Mouse (Mus musculus) heart, postnatal 0 days (tissue): ENCODE results near the gene Olfr652. TPM values are rescaled to one million over a fixed set of nuclear protein-coding genes. Genes with fewer than 3 reads are reported as not detected.

Source experiments
- ATAC-seq: fragments of 200-750 bp; cut with Nextera tagmentation; 2 replicates; pipeline ENCODE4 v1.8.0; 2017; ENCODE audit warnings: low read depth, moderate number of reproducible peaks, moderate library complexity; ENCODE audit not compliant: insufficient read depth
- DNase-seq: peaks from one replicate; pipeline ENCODE4 v3.0.0-alpha.2; 2016; ENCODE audit warnings: low spot score
- H3K27ac ChIP-seq: fragments of 300-500 bp; sonication (generic); 2 replicates; pipeline ENCODE4 v1.5.1; 2014; ENCODE audit warnings: low read depth, mild to moderate bottlenecking
- H3K27me3 ChIP-seq: fragments of 300-500 bp; sonication (generic); 2 replicates; pipeline ENCODE4 v1.6.1; 2014; ENCODE audit warnings: low read length, mixed read lengths; ENCODE audit not compliant: control insufficient read depth, insufficient read depth
- H3K36me3 ChIP-seq: fragments of 300-500 bp; sonication (generic); replicated peaks from 2 replicates; pipeline ENCODE4 v1.6.1; 2014; ENCODE audit warnings: low read length, mixed read lengths; ENCODE audit not compliant: control insufficient read depth, insufficient read depth
- H3K4me1 ChIP-seq: fragments of 300-500 bp; sonication (generic); 2 replicates; pipeline ENCODE4 v1.6.1; 2014; ENCODE audit warnings: antibody characterized with exemption; ENCODE audit not compliant: control insufficient read depth, insufficient read depth
- H3K4me2 ChIP-seq: fragments of 300-500 bp; sonication (generic); 2 replicates; pipeline ENCODE4 v1.6.1; 2014; ENCODE audit warnings: low read depth, mild to moderate bottlenecking, low read length, moderate library complexity
- H3K4me3 ChIP-seq: fragments of 300-500 bp; sonication (generic); 2 replicates; pipeline ENCODE4 v1.5.1; 2014; ENCODE audit warnings: low read depth, low read length
- H3K9ac ChIP-seq: fragments of 300-500 bp; sonication (generic); replicated peaks from 2 replicates; pipeline ENCODE4 v1.6.1; 2014; ENCODE audit warnings: low read depth, low read length, mixed read lengths
- H3K9me3 ChIP-seq: fragments of 300-500 bp; sonication (generic); replicated peaks from 2 replicates; pipeline ENCODE4 v1.6.1; 2016; ENCODE audit warnings: low read length; ENCODE audit not compliant: control insufficient read depth
- CTCF ChIP-seq: IDR thresholded peaks from 2 replicates; pipeline ENCODE4 v1.5.1; 2016; ENCODE audit warnings: antibody characterized with exemption, control low read depth, low read depth
- EP300 ChIP-seq: IDR thresholded peaks from 2 replicates; pipeline ENCODE4 v1.6.1; 2016; ENCODE audit warnings: antibody characterized with exemption, low read depth
- WGBS: fragments of 180-500 bp; shearing (Covaris S2); extraction: QIAGEN DNeasy Blood & Tissue Kit; methylation state at CpG from one replicate; pipeline ENCODE4 v1.1.7; 2014; 5-methylcytosine and 5-hydroxymethylcytosine counted together
- polyA plus RNA-seq: library from polyadenylated mRNA; unstranded; fragments of >200 nt; fragmentation: Nextera tagmentation; extraction: Ambion mirVana; gene quantifications from 2 replicates; pipeline ENCODE4 v1.2.1, GENCODE M21; 2015
- total RNA-seq: library from RNA; depleted of rRNA; stranded (reverse); fragments of >200 nt; gene quantifications from 2 replicates; pipeline ENCODE4 v1.2.3, GENCODE M21; 2014; ENCODE audit warnings: low replicate concordance; rRNA removed

Gene Olfr652
- total and polyA plus RNA-seq, 2 experiments from 2014 or later: not detected

DNA sequence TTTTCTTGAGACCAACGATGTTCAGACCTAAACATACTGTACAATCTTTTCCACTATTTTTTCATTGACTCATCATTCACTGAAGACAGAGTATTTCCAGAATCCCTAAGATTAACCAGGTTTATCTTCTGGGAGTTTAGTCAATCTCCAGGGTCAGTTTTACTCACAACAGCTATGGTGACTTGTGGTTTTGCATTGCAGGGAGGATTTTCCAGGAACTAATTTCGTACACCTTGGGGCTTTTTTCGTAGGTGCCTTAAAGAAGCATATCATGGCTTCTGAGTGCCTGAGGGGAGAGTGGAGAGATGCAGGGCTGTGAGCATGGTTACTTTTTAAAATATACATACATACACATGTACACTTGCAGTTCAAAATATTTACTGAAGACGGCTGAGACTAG lies 26.0 kb downstream of the Olfr652 start, which contains the start of gene Olfr654:
Gene Olfr654 (plus strand): TSS at position 301 of the 400 bp plus-strand sequence.
- H3K9me3 ChIP-seq: no peaks in the 10 kb centered on the region
- no peak within 1 kb of the TSS for H3K4me2 ChIP-seq
- no peak within 1 kb of the TSS for H3K27ac ChIP-seq
- TF ChIP-seq CTCF (no peak), EP300 (no peak)
- no peak within 1 kb of the TSS for H3K4me3 ChIP-seq
- H3K36me3 ChIP-seq: no peaks in the 10 kb centered on the region
- no peaks in the 10 kb centered on the region for H3K27me3 ChIP-seq
- H3K4me1 ChIP-seq: no peaks in the 10 kb centered on the region
- WGBS: 71% methylated on average over 4 of the region's 4 CpGs
- ATAC-seq: no peak
- no peak within 1 kb of the TSS for H3K9ac ChIP-seq
- no peak for DNase-seq

- ATAC-seq: no peak
- WGBS: 71% methylated on average over 5 of the region's 5 CpGs
Measured at GRCm38 (mm10) chr7:104588274-104588673, 27.6 kb downstream of the Olfr652 start.

DNA sequence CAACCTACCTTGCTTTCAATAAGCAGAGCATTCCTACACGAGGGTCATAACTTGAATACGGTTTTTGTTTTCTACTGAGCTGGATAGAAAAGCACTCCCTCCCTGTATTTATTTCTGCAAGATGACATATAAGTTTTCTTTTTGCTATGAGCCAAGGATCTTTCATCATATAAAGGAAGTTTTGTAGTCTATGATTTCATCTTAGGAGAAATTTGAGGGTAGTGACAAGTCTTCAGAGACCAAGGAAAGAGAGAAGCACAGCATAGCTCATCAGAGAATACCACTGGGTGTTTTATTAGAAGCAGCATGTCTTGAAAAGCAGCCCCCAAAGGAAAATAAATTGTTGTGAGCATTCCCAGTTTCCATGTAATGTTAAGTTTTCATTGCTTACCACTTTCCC lies 41.0 kb downstream of the Olfr652 start, which contains the start of gene Olfr655:
Gene Olfr655 (minus strand): TSS at position 101 of the 400 bp plus-strand sequence.
- no peak within 1 kb of the TSS for H3K27ac ChIP-seq
- no peaks in the 10 kb centered on the region for H3K27me3 ChIP-seq
- H3K9ac ChIP-seq: no peak within 1 kb of the TSS
- DNase-seq (no peak), ATAC-seq (no peak)
- WGBS: 65% methylated on average over 2 of the region's 2 CpGs
- TF ChIP-seq CTCF (no peak), EP300 (no peak)
- H3K36me3 ChIP-seq: no peaks in the 10 kb centered on the region
- no peaks in the 10 kb centered on the region for H3K4me1 ChIP-seq
- H3K9me3 ChIP-seq: no peaks in the 10 kb centered on the region
- no peak within 1 kb of the TSS for H3K4me3 ChIP-seq
- H3K4me2 ChIP-seq: no peak within 1 kb of the TSS

More at GRCm38 (mm10) chr7:104588274-104588673, 27.6 kb downstream of the Olfr652 start:
- no peak overlapping the region for H3K9ac ChIP-seq
- H3K4me2 ChIP-seq: no peak overlapping the region
- no peaks in the 10 kb centered on the region for H3K9me3 ChIP-seq
- DNase-seq: no peak
- TF ChIP-seq EP300 (no peak), CTCF (no peak)
- H3K27me3 ChIP-seq: no peaks in the 10 kb centered on the region
- no peak overlapping the region for H3K27ac ChIP-seq
- no peak overlapping the region for H3K4me3 ChIP-seq
- H3K36me3 ChIP-seq: no peaks in the 10 kb centered on the region
- no peaks in the 10 kb centered on the region for H3K4me1 ChIP-seq

- WGBS: 3% methylated on average over 3 of the region's 3 CpGs
- DNase-seq: no peak
- ATAC-seq: no peak
- H3K9me3 ChIP-seq: no peaks in the 10 kb centered on the region
- no peaks in the 10 kb centered on the region for H3K4me1 ChIP-seq
- no peak overlapping the region for H3K4me3 ChIP-seq
- H3K9ac ChIP-seq: no peak overlapping the region
- no peak overlapping the region for H3K4me2 ChIP-seq
- H3K27me3 ChIP-seq: no peaks in the 10 kb centered on the region
- TF ChIP-seq CTCF (peak; percentile 63), EP300 (no peak)
- no peaks in the 10 kb centered on the region for H3K36me3 ChIP-seq
- no peak overlapping the region for H3K27ac ChIP-seq
Measured at GRCm38 (mm10) chr7:104603173-104603572, 42.5 kb downstream of the Olfr652 start.

- Histone ChIP-seq H3K4me1 (no peaks in the 10 kb centered on the region), H3K27me3 (no peaks in the 10 kb centered on the region), H3K36me3 (no peaks in the 10 kb centered on the region), H3K4me3 (no peak overlapping the region), H3K9ac (no peak overlapping the region), H3K9me3 (no peaks in the 10 kb centered on the region), H3K27ac (no peak overlapping the region), H3K4me2 (no peak overlapping the region)
- TF ChIP-seq CTCF: no peak
- TF ChIP-seq EP300: no peak
- no peak for ATAC-seq
- DNase-seq: no peak
Measured at GRCm38 (mm10) chr7:104604727-104605126, 44.0 kb downstream of the Olfr652 start.

GRCm38 (mm10) chr7:104613655-104614054 lies 53.0 kb downstream of the Olfr652 start, which contains the start of gene Olfr656:
Olfr656 (plus strand) TSS chr7:104613955.
- H3K4me1 ChIP-seq: no peaks in the 10 kb centered on the region
- H3K9ac ChIP-seq: no peak within 1 kb of the TSS
- no peaks in the 10 kb centered on the region for H3K27me3 ChIP-seq
- DNase-seq (no peak), ATAC-seq (no peak)
- no peak within 1 kb of the TSS for H3K4me3 ChIP-seq
- no peak within 1 kb of the TSS for H3K4me2 ChIP-seq
- no peaks in the 10 kb centered on the region for H3K36me3 ChIP-seq
- WGBS: 56% methylated on average over 4 of the region's 4 CpGs
- H3K27ac ChIP-seq: no peak within 1 kb of the TSS
- H3K9me3 ChIP-seq: no peaks in the 10 kb centered on the region
- no peak for TF ChIP-seq EP300
- TF ChIP-seq CTCF: no peak

Other genes with a start within 250 kb of the Olfr652 start
- 7.7 and 13.6 TPM in 2 replicates for gene Trim12a, start 245.4 kb upstream of the Olfr652 start, total RNA-seq
- 6.6 and 7.1 TPM in 2 replicates for gene Trim12a, start 245.4 kb upstream of the Olfr652 start, polyA plus RNA-seq
- gene Trim34b, start 231.4 kb upstream of the Olfr652 start, total RNA-seq: not detected in 2 replicates
- 0.08 TPM in 1 of 2 replicates, not detected in the other for gene Trim34b, start 231.4 kb upstream of the Olfr652 start, polyA plus RNA-seq
- gene Trim12c, start 207.5 kb upstream of the Olfr652 start, total RNA-seq: 3.9 and 7.1 TPM in 2 replicates
- 1.5 and 1.7 TPM in 2 replicates for gene Trim12c, start 207.5 kb upstream of the Olfr652 start, polyA plus RNA-seq
- gene Trim30b, start 191.0 kb upstream of the Olfr652 start, total RNA-seq: not detected in 2 replicates
- gene Trim30b, start 191.0 kb upstream of the Olfr652 start, polyA plus RNA-seq: 0.16 and 0.18 TPM in 2 replicates
- gene Trim30c, start 160.1 kb upstream of the Olfr652 start, total RNA-seq: not detected in 2 replicates
- gene Trim30c, start 160.1 kb upstream of the Olfr652 start, polyA plus RNA-seq: 0.18 TPM in 1 of 2 replicates, not detected in the other
- gene Trim30a, start 95.7 kb upstream of the Olfr652 start, total RNA-seq: 8.0 and 8.9 TPM in 2 replicates
- gene Trim30a, start 95.7 kb upstream of the Olfr652 start, polyA plus RNA-seq: 1.5 and 1.7 TPM in 2 replicates
- gene Trim30d, start 53.1 kb upstream of the Olfr652 start, total RNA-seq: 0.46 and 1.5 TPM in 2 replicates
- gene Trim30d, start 53.1 kb upstream of the Olfr652 start, polyA plus RNA-seq: 0.46 and 0.48 TPM in 2 replicates
- gene Olfr651, start 10.8 kb upstream of the Olfr652 start, total RNA-seq: not detected in 2 replicates
- gene Olfr651, start 10.8 kb upstream of the Olfr652 start, polyA plus RNA-seq: not detected in 2 replicates
- gene Olfr653, start 16.4 kb downstream of the Olfr652 start, total RNA-seq: not detected in 2 replicates
- gene Olfr653, start 16.4 kb downstream of the Olfr652 start, polyA plus RNA-seq: not detected in 2 replicates
- not detected in 2 replicates for gene Olfr654, start 26.1 kb downstream of the Olfr652 start, total RNA-seq
- not detected in 2 replicates for gene Olfr654, start 26.1 kb downstream of the Olfr652 start, polyA plus RNA-seq
- not detected in 2 replicates for gene Olfr655, start 40.9 kb downstream of the Olfr652 start, total RNA-seq
- not detected in 2 replicates for gene Olfr655, start 40.9 kb downstream of the Olfr652 start, polyA plus RNA-seq
- not detected in 2 replicates for gene Olfr656, start 53.1 kb downstream of the Olfr652 start, total RNA-seq
- not detected in 2 replicates for gene Olfr656, start 53.1 kb downstream of the Olfr652 start, polyA plus RNA-seq
- not detected in 2 replicates for gene Olfr657, start 63.9 kb downstream of the Olfr652 start, total RNA-seq
- gene Olfr657, start 63.9 kb downstream of the Olfr652 start, polyA plus RNA-seq: not detected in 2 replicates
- not detected in 2 replicates for gene Olfr658, start 86.4 kb downstream of the Olfr652 start, total RNA-seq
- gene Olfr658, start 86.4 kb downstream of the Olfr652 start, polyA plus RNA-seq: not detected in 2 replicates
- gene Olfr659, start 105.9 kb downstream of the Olfr652 start, total RNA-seq: not detected in 2 replicates
- gene Olfr659, start 105.9 kb downstream of the Olfr652 start, polyA plus RNA-seq: not detected in 2 replicates
- gene Olfr661, start 125.6 kb downstream of the Olfr652 start, total RNA-seq: not detected in 2 replicates
- gene Olfr661, start 125.6 kb downstream of the Olfr652 start, polyA plus RNA-seq: not detected in 2 replicates
- not detected in 2 replicates for gene Usp17le, start 216.6 kb downstream of the Olfr652 start, total RNA-seq
- not detected in 2 replicates for gene Usp17le, start 216.6 kb downstream of the Olfr652 start, polyA plus RNA-seq